Comparison of ENCODE assay signal across 19 mouse cellular contexts in the genomic region with DNA sequence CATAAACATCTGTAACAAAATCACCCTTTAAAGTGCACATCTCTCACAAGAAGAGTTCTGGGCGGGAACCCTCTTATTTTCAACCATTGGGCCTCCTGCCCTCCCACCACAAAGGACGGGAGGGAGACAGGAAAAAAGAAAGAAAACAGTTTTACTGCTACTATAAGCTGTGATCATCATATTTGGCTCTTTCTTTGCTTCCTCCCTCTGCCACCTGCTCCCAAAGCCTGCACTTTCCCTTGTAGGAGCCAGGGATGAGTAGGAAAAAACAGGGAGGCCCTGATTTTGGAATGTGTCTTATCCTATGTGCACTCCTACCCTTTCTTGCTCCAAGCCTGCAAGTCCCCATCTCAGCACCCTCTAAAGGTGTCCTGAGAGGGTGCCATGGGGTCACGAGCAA.
"Had no signal": no experiment of that assay in that cellular context is flagged by ENCODE, and none has a peak within 500 bp of the region (broad histone marks: within the 10 kb centered on the region; RNA-seq: fewer than 3 reads in every experiment).

No protein-coding gene starts in this region.

- DNase-seq: lung, adult 18-20 months; lung, embryonic 14.5 days; lung, postnatal 10 days; lung, postnatal 4 days; midbrain, embryonic 14.5 days; retina, postnatal 1 day; right cerebral cortex, adult 18-20 months; right cerebral cortex, postnatal 25 days; right cerebral cortex, postnatal 4 days; spleen, adult 18-20 months; thymus, adult 18-20 months; thymus, postnatal 14 days; thymus, postnatal 36 days had no signal

- ATAC-seq: midbrain, embryonic 16.5 days had no signal

- H3K27ac ChIP-seq: midbrain, embryonic 10.5 days; midbrain, embryonic 12.5 days; neural tube, embryonic 13.5 days; neural tube, embryonic 15.5 days had no signal

- H3K4me3 ChIP-seq: midbrain, embryonic 10.5 days; midbrain, embryonic 12.5 days; myocyte; neural tube, embryonic 13.5 days; neural tube, embryonic 15.5 days had no signal
